Mouse (Mus musculus) CH12.LX (cell line): ENCODE data around the gene Gm4871. TPM values are rescaled to one million over a fixed set of nuclear protein-coding genes. Genes with fewer than 3 reads are reported as not detected.

Experiments used
- DNase-seq: peaks from one replicate; pipeline ENCODE4 v3.0.0-alpha.2; 2013; ENCODE audit errors: extremely low read depth
- H3K27ac ChIP-seq: 2 replicates; pipeline ENCODE4 v1.5.1; 2012; ENCODE audit warnings: low read depth, mild to moderate bottlenecking, control low read depth, moderate library complexity; ENCODE audit not compliant: insufficient read depth
- H3K27me3 ChIP-seq: replicated peaks from 2 replicates; pipeline ENCODE3; 2012; ENCODE audit warnings: inconsistent platforms
- H3K36me3 ChIP-seq, 2 experiments: replicated peaks in 1 of 2; 2 replicates each; pipeline versions ENCODE3 to v1.6.1; 2012; ENCODE audit warnings: inconsistent platforms in 1 of 2, low read length in 1 of 2, mild to moderate bottlenecking in 1 of 2, mixed read lengths in 1 of 2, moderate library complexity in 1 of 2; ENCODE audit not compliant: control insufficient read depth in 1 of 2, insufficient read depth in 1 of 2
- H3K4me1 ChIP-seq, 2 experiments: 2 replicates each; pipeline ENCODE4 v1.6.1; 2012; ENCODE audit warnings: inconsistent platforms in 1 of 2, moderate library complexity in 1 of 2; ENCODE audit not compliant: insufficient read depth in 2 of 2, control insufficient read depth in 1 of 2
- H3K4me2 ChIP-seq: 2 replicates; pipeline ENCODE4 v1.6.1; 2012; ENCODE audit warnings: low read depth, mild to moderate bottlenecking, control low read depth; ENCODE audit not compliant: poor library complexity, insufficient read depth, severe bottlenecking
- H3K4me3 ChIP-seq, 3 experiments: fragments of 150-350 bp in 1 of 3; sonication (generic) in 1 of 3; replicated peaks in 1 of 3; 2 replicates each; pipeline versions ENCODE3 to v1.5.1; 2011 to 2012; ENCODE audit warnings: low read depth in 2 of 3, low read length in 2 of 3, mild to moderate bottlenecking in 2 of 3, moderate library complexity in 2 of 3, control low read depth in 1 of 3, improper control_type of control experiment in 1 of 3, inconsistent platforms in 1 of 3, mixed read lengths in 1 of 3; ENCODE audit not compliant: poor library complexity in 1 of 3
- H3K79me2 ChIP-seq: replicated peaks from 2 replicates; pipeline ENCODE4 v1.6.1; 2012; ENCODE audit warnings: mild to moderate bottlenecking, moderate library complexity; ENCODE audit not compliant: control insufficient read depth, poor library complexity, insufficient read depth, severe bottlenecking; ENCODE audit errors: extremely low read depth
- H3K9ac ChIP-seq: 2 replicates; pipeline ENCODE4 v1.6.1; 2012; ENCODE audit warnings: low read depth, mild to moderate bottlenecking, control low read depth, moderate library complexity; ENCODE audit not compliant: insufficient read depth
- H3K9me3 ChIP-seq: replicated peaks from 2 replicates; pipeline ENCODE3; 2012; ENCODE audit warnings: low read length, inconsistent platforms, mixed read lengths
- CTCF ChIP-seq, 2 experiments: IDR thresholded peaks in 1 of 2; conservative IDR thresholded peaks in 1 of 2; 2 replicates each; pipeline ENCODE4 v1.5.1; 2011 to 2012; ENCODE audit warnings: low read depth in 2 of 2, low read length in 2 of 2, improper control_type of control experiment in 1 of 2, inconsistent platforms in 1 of 2, mild to moderate bottlenecking in 1 of 2, moderate library complexity in 1 of 2
- E2F4 ChIP-seq: IDR thresholded peaks from 2 replicates; pipeline ENCODE4 v1.6.1; 2011; ENCODE audit warnings: low read depth, low read length, improper control_type of control experiment; ENCODE audit not compliant: insufficient replicate concordance
- TCF12 ChIP-seq: IDR thresholded peaks from 2 replicates; pipeline ENCODE4 v1.6.1; 2014; ENCODE audit warnings: low read depth, mild to moderate bottlenecking, inconsistent platforms, low read length, improper control_type of control experiment
- dilution Hi-C: fragments of 300-500 bp; cut with MboI; formaldehyde crosslinking; loops from 2 replicates; pipeline ENCODE4 v1.14.3; 2020; ENCODE audit warnings: low sequenced_read_pairs; ENCODE audit not compliant: extremely low pct_unique_long_range_greater_than_20kb, extremely low pct_ligation_motif_present
- in situ Hi-C: fragments of 300-500 bp; cut with MboI; formaldehyde crosslinking; loops from 3 replicates; pipeline ENCODE4 v1.14.3; 2019; ENCODE audit warnings: low sequenced_read_pairs, low pct_ligation_motif_present, low pct_unique_long_range_greater_than_20kb, mixed read lengths
- polyA plus RNA-seq: library from polyadenylated mRNA; unstranded; fragments of >175 nt; gene quantifications from 2 replicates; pipeline ENCODE4 v1.2.1, GENCODE M21; 2012; ENCODE audit warnings: low read depth; ENCODE audit not compliant: insufficient read length
- total RNA-seq, 2 experiments: library from RNA; depleted of rRNA; stranded (reverse); fragments of 300-350 nt in 1 of 2; fragments of >200 nt in 1 of 2; gene quantifications; 2 replicates each; pipeline ENCODE4 v1.2.3; 2012 to 2014

Gene Gm4871
- total and polyA plus RNA-seq, 3 experiments = not detected

DNA sequence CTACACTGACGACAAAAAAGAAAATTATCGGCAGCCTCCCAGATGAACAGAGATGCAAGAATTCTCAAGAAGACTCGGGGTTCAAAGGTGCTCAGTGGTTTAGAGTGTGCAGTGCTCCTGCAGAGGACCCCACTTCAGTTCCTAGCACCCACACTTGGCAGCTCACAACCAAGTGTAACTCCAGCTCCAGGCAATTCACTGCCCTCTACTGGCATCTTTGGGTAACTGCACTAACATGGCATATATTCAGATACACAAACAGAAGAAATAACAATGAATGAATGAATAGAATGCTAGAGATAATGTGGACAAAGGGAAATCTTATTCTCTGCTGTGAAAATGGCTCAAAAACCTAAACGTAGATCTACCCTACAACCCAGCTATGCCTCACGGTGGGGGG is 47.7 kb downstream of the Gm4871 start:
- TF ChIP-seq CTCF (conservative IDR thresholded peaks at IDR 0.05 in 1 of 2, IDR thresholded peaks at IDR 0.05 in 1 of 2; ENCODE audit: low read depth in 2 of 2, low read length in 2 of 2) (peak; percentile 13 to 20; a peak in 1 of 4 replicates), TCF12 (no peak)
- TF ChIP-seq, all 38 proteins: peak for 1
- Histone ChIP-seq H3K27me3 (no peaks in the 10 kb centered on the region), H3K9me3 (peaks cover 10% of the 10 kb centered on the region), H3K4me3 (no peak overlapping the region), H3K4me2 (no peak overlapping the region), H3K4me1 (no peaks in the 10 kb centered on the region), H3K36me3 (no peaks in the 10 kb centered on the region), H3K9ac (no peak overlapping the region), H3K27ac (no peak overlapping the region), H3K79me2 (no peaks in the 10 kb centered on the region)
- dilution Hi-C loops = no loop called here
- in situ Hi-C loops = no loop called here
- no peak for DNase-seq

DNA sequence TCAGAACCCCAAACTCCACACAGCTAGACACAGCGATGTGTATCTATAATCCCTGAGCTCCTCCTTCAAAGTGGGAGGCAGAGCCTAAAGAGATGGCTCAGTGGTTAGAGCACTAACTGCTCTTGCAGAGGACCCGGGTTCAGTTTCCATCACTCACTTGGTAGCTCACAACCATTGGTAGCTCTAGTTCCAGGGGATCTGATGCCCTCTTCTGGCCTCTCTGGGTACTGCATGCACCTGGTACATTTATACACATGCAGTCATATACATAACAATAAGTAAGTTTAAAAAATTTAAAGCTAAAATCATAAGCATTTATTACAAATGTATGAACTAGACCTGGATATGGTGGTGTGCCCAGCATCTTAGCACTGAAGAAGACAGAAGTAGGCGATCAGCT is 49.3 kb downstream of the Gm4871 start:
- no peak overlapping the region for H3K27ac ChIP-seq
- no peak for DNase-seq
- peaks cover 10% of the 10 kb centered on the region for H3K9me3 ChIP-seq
- H3K9ac ChIP-seq = no peak overlapping the region
- TF ChIP-seq CTCF (conservative IDR thresholded peaks at IDR 0.05 in 1 of 2, IDR thresholded peaks at IDR 0.05 in 1 of 2; ENCODE audit: low read depth in 2 of 2, low read length in 2 of 2) (peak; percentile 16 to 32; a peak in 2 of 4 replicates), E2F4 (no peak)
- in situ Hi-C loops = no loop called here
- H3K79me2 ChIP-seq = no peaks in the 10 kb centered on the region
- no peak overlapping the region for H3K4me2 ChIP-seq
- H3K27me3 ChIP-seq = peaks cover 6% of the 10 kb centered on the region
- H3K4me3 ChIP-seq = no peak overlapping the region
- no peaks in the 10 kb centered on the region for H3K36me3 ChIP-seq
- dilution Hi-C loops = no loop called here
- H3K4me1 ChIP-seq = no peaks in the 10 kb centered on the region

Other genes with a start within 250 kb of the Gm4871 start
- gene Smurf1, start 66.9 kb downstream of the Gm4871 start, total RNA-seq (2012; rRNA removed) = 4.1 and 4.3 TPM in 2 replicates
- gene Smurf1, start 66.9 kb downstream of the Gm4871 start, total RNA-seq (2014; rRNA removed) = 2.9 and 3.1 TPM in 2 replicates
- 6.6 and 7.2 TPM in 2 replicates for gene Smurf1, start 66.9 kb downstream of the Gm4871 start, polyA plus RNA-seq
- gene 1700018F24Rik, start 10.2 kb upstream of the Gm4871 start, total RNA-seq (2012; rRNA removed) = not detected in 2 replicates
- not detected in 2 replicates for gene 1700018F24Rik, start 10.2 kb upstream of the Gm4871 start, total RNA-seq (2014; rRNA removed)
- not detected in 2 replicates for gene 1700018F24Rik, start 10.2 kb upstream of the Gm4871 start, polyA plus RNA-seq
- 57.5 and 59.2 TPM in 2 replicates for gene Arpc1a, start 51.1 kb upstream of the Gm4871 start, total RNA-seq (2012; rRNA removed)
- 56.5 and 59.5 TPM in 2 replicates for gene Arpc1a, start 51.1 kb upstream of the Gm4871 start, total RNA-seq (2014; rRNA removed)
- gene Arpc1a, start 51.1 kb upstream of the Gm4871 start, polyA plus RNA-seq = 68.9 and 83.2 TPM in 2 replicates
- not detected in 2 replicates for gene Kpna7, start 51.3 kb upstream of the Gm4871 start, total RNA-seq (2012; rRNA removed)
- gene Kpna7, start 51.3 kb upstream of the Gm4871 start, total RNA-seq (2014; rRNA removed) = not detected in 2 replicates
- gene Kpna7, start 51.3 kb upstream of the Gm4871 start, polyA plus RNA-seq = 0.26 TPM in 1 of 2 replicates, not detected in the other
- gene Arpc1b, start 81.5 kb upstream of the Gm4871 start, total RNA-seq (2012; rRNA removed) = 516 and 548 TPM in 2 replicates
- 317 and 330 TPM in 2 replicates for gene Arpc1b, start 81.5 kb upstream of the Gm4871 start, total RNA-seq (2014; rRNA removed)
- 441 and 472 TPM in 2 replicates for gene Arpc1b, start 81.5 kb upstream of the Gm4871 start, polyA plus RNA-seq
- gene Pdap1, start 107.5 kb upstream of the Gm4871 start, total RNA-seq (2012; rRNA removed) = 86.7 and 102 TPM in 2 replicates
- 58.9 and 64.5 TPM in 2 replicates for gene Pdap1, start 107.5 kb upstream of the Gm4871 start, total RNA-seq (2014; rRNA removed)
- 267 and 280 TPM in 2 replicates for gene Pdap1, start 107.5 kb upstream of the Gm4871 start, polyA plus RNA-seq
- gene Bud31, start 107.6 kb upstream of the Gm4871 start, total RNA-seq (2012; rRNA removed) = 155 and 209 TPM in 2 replicates
- 282 and 342 TPM in 2 replicates for gene Bud31, start 107.6 kb upstream of the Gm4871 start, total RNA-seq (2014; rRNA removed)
- gene Bud31, start 107.6 kb upstream of the Gm4871 start, polyA plus RNA-seq = 211 and 249 TPM in 2 replicates
- 13.9 and 15.3 TPM in 2 replicates for gene Ptcd1, start 134.4 kb upstream of the Gm4871 start, total RNA-seq (2012; rRNA removed)
- 10.6 and 11.4 TPM in 2 replicates for gene Ptcd1, start 134.4 kb upstream of the Gm4871 start, total RNA-seq (2014; rRNA removed)
- gene Ptcd1, start 134.4 kb upstream of the Gm4871 start, polyA plus RNA-seq = 11.7 and 12.3 TPM in 2 replicates
- gene Cpsf4, start 134.5 kb upstream of the Gm4871 start, total RNA-seq (2012; rRNA removed) = 59.2 and 68.4 TPM in 2 replicates
- gene Cpsf4, start 134.5 kb upstream of the Gm4871 start, total RNA-seq (2014; rRNA removed) = 70.7 and 75.2 TPM in 2 replicates
- 54.6 and 56.3 TPM in 2 replicates for gene Cpsf4, start 134.5 kb upstream of the Gm4871 start, polyA plus RNA-seq
- 440 and 469 TPM in 2 replicates for gene Atp5j2, start 159.3 kb upstream of the Gm4871 start, total RNA-seq (2012; rRNA removed)
- gene Atp5j2, start 159.3 kb upstream of the Gm4871 start, total RNA-seq (2014; rRNA removed) = 202 and 229 TPM in 2 replicates
- gene Atp5j2, start 159.3 kb upstream of the Gm4871 start, polyA plus RNA-seq = 327 and 397 TPM in 2 replicates
- 11.5 and 12.1 TPM in 2 replicates for gene Zkscan14, start 169.1 kb upstream of the Gm4871 start, total RNA-seq (2012; rRNA removed)
- gene Zkscan14, start 169.1 kb upstream of the Gm4871 start, total RNA-seq (2014; rRNA removed) = 10.7 and 12.8 TPM in 2 replicates
- 10.1 and 10.5 TPM in 2 replicates for gene Zkscan14, start 169.1 kb upstream of the Gm4871 start, polyA plus RNA-seq
- gene Zkscan5, start 171.8 kb upstream of the Gm4871 start, total RNA-seq (2012; rRNA removed) = 5.6 and 6.2 TPM in 2 replicates
- 4.7 and 5.0 TPM in 2 replicates for gene Zkscan5, start 171.8 kb upstream of the Gm4871 start, total RNA-seq (2014; rRNA removed)
- gene Zkscan5, start 171.8 kb upstream of the Gm4871 start, polyA plus RNA-seq = 4.4 and 5.3 TPM in 2 replicates
- 18.2 and 20.7 TPM in 2 replicates for gene Zfp655, start 199.0 kb upstream of the Gm4871 start, total RNA-seq (2012; rRNA removed)
- gene Zfp655, start 199.0 kb upstream of the Gm4871 start, total RNA-seq (2014; rRNA removed) = 21.9 and 24.6 TPM in 2 replicates
- 18.1 and 18.5 TPM in 2 replicates for gene Zfp655, start 199.0 kb upstream of the Gm4871 start, polyA plus RNA-seq
- gene Zscan25, start 247.7 kb upstream of the Gm4871 start, total RNA-seq (2012; rRNA removed) = 12.2 and 13.5 TPM in 2 replicates
- 9.8 and 11.8 TPM in 2 replicates for gene Zscan25, start 247.7 kb upstream of the Gm4871 start, total RNA-seq (2014; rRNA removed)
- 19.5 and 20.1 TPM in 2 replicates for gene Zscan25, start 247.7 kb upstream of the Gm4871 start, polyA plus RNA-seq